Mouse (Mus musculus): ENCODE measurements at regions not wholly inside any gene's neighbourhood (a gene's known extent, or its start where the extent isn't known, plus 50 kb on each side); places are given as distances from the start of the nearest gene placed in this dataset.

GRCm38 (mm10) chr2:160569496-160569895, 76.2 kb upstream of the Top1 start:
- TF ChIP-seq GATA1 (IDR thresholded peaks at IDR 0.05; ENCODE audit: borderline replicate concordance, low read length) (no peak), FLI1 (IDR thresholded peaks at IDR 0.05; ENCODE audit: low read length) (no peak)
